Mouse (Mus musculus): ENCODE measurements around the gene Eva1b. TPM values are rescaled to one million over a fixed set of nuclear protein-coding genes. Genes with fewer than 3 reads are reported as not detected.
A peak's percentile ranks its signal among the peaks of the same experiment; 100 is the strongest.
"Not testable (repeated sequence)": the region's sequence is repeated elsewhere in the genome, so short reads cannot be mapped to it uniquely, and the experiment has no call there.

The Eva1b gene
- polyA plus RNA-seq, 1 experiment from 2014 or later: 8.1 TPM

DNA sequence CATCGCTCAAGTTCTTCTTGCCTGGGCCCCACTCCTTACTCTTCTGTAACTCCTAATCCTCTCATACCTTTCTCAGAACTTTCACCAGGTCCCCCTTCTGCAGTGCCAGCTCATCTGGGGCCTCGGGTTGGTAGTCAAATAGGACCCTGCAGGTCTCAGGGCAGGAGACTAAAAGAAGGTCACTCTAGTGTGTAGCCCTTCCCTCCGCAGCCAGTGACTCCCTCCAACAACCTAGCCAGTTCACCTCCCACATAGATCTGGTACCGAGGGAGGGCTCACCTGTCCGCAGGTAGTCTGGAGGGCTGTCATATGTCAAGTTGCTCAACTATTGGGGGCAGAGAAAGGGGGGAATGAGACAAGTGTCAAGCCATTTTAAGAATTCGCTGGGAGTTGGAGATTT, 13.9 kb downstream of the Eva1b start:
- no peak overlapping the region for H3K4me3 ChIP-seq
- no peak for ATAC-seq
- no peak overlapping the region for H3K4me2 ChIP-seq
- WGBS: 89% methylated on average over 6 of the region's 6 CpGs
- no peak overlapping the region for H3K27ac ChIP-seq
- H3K9ac ChIP-seq: no peak overlapping the region
- H3K9me3 ChIP-seq (replicated peaks): no peaks in the 10 kb centered on the region
- H3K27me3 ChIP-seq: no peaks in the 10 kb centered on the region
- H3K4me1 ChIP-seq: peaks cover 16% of the 10 kb centered on the region
- peaks cover 15% of the 10 kb centered on the region for H3K36me3 ChIP-seq (ENCODE audit: poor library complexity, severe bottlenecking)

DNA sequence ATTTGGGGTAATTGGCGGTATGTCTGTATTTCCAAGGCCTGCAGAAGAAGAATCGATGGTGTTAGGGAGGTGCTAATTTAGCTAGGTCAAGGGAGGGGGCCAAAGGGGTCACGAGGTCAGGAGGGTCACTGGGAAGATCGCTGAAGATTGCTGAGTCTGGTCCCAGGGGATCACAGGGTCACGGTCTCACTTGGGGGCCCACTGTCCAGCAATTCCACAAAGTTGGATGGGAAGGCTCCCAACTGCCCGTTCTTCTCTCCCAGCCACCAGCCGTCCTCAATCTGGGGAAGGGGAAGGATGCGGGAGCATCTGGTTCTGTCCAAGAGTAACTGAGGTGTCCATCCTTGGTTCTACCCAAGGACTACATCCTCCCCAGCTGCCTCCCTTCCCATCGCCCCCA, 14.4 kb downstream of the Eva1b start:
- Histone ChIP-seq H3K27me3 (no peaks in the 10 kb centered on the region), H3K4me1 (peaks cover 16% of the 10 kb centered on the region), H3K27ac (no peak overlapping the region), H3K36me3 (ENCODE audit: poor library complexity, severe bottlenecking) (peaks cover 21% of the 10 kb centered on the region), H3K9ac (peak overlapping the region; percentile 85; the same call in 1 of the 2 replicates), H3K4me3 (peak overlapping the region; percentile 57; the same call in 1 of the 2 replicates), H3K4me2 (peak overlapping the region; percentile 99), H3K9me3 (replicated peaks) (no peaks in the 10 kb centered on the region)
- WGBS: 81% methylated on average over 7 of the region's 9 CpGs
- ATAC-seq: no peak

DNA sequence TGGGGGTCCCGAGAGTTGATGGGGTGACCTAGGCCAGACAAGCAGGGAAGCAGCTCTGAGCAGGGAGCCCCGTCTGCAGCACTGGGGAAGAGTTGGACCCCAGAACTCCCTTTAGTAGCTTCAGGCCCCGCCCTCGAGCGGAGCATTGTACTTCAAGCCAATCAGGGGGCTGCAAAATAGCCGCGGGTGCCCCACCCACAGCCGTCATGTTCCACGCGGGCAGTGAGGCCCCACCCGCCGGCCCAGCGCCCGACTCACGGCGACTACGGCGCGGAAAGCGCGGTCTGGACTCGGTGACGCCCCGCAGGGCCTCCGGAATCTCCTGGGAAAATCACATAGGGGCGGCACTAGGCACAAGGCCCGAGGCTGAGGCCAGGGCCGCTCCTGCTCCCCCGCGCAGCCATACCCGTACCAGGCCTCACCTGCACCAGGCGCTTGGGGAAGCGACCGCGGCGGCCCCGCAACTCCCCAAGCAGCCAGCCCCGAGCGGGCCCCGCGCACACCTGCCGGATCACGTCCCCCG, 15.1 kb downstream of the Eva1b start:
- Histone ChIP-seq H3K9me3 (replicated peaks) (no peaks in the 10 kb centered on the region), H3K9ac (peak overlapping the region; percentile 85), H3K4me2 (peak overlapping the region; percentile 99), H3K27me3 (no peaks in the 10 kb centered on the region), H3K36me3 (ENCODE audit: poor library complexity, severe bottlenecking) (peaks cover 27% of the 10 kb centered on the region), H3K4me1 (peaks cover 16% of the 10 kb centered on the region), H3K4me3 (peak overlapping the region; percentile 57), H3K27ac (no peak overlapping the region)
- peak; percentile 93 for ATAC-seq
- WGBS: under 1% methylated on average over 44 of the region's 44 CpGs

DNA sequence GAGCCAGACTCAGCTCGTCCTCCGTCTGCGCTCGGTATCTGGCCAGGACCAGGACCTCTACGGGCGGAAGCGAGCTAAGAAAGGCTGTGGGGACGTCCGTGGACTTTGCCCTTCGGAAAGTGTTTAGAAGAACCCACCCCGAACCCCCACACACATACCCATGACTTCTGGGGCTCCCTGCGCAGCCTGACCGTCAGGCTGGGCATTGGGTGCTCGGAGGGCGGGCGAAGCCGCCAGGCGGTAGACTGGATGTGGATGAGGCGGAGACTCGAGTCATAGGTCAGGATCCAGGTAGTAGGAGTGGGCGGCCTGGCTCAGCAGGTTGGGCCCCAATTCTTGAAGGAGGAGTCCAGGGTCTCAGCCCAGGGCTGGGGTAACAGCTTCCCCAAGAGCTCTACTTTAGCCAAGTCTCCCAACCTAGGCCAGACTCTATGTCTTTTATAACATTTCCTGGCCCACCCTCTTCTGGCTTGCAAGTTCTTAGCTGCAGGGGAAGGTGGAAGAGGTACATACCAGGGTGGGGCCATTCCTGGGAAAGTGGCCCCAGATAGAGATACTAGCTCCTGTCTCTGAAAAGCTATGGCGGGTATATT, 15.6 kb downstream of the Eva1b start, which contains the start of gene Sh3d21:
Gene Sh3d21, minus strand, starts transcription at position 425 of the 593 bp plus-strand sequence.
- H3K9ac ChIP-seq: peak within 1 kb of the TSS; percentile 85
- 7% methylated on average over 22 of the region's 22 CpGs for WGBS
- H3K27me3 ChIP-seq: no peaks in the 10 kb centered on the region
- H3K27ac ChIP-seq: no peak within 1 kb of the TSS
- ATAC-seq: 0 out of 2 replicates have a peak, but pooled peaks have one; percentile 36
- H3K36me3 ChIP-seq (ENCODE audit: poor library complexity, severe bottlenecking): peaks cover 32% of the 10 kb centered on the region
- no peaks in the 10 kb centered on the region for H3K9me3 ChIP-seq (replicated peaks)
- H3K4me2 ChIP-seq: peak within 1 kb of the TSS; percentile 99
- H3K4me3 ChIP-seq: peak within 1 kb of the TSS; percentile 57
- peaks cover 16% of the 10 kb centered on the region for H3K4me1 ChIP-seq

DNA sequence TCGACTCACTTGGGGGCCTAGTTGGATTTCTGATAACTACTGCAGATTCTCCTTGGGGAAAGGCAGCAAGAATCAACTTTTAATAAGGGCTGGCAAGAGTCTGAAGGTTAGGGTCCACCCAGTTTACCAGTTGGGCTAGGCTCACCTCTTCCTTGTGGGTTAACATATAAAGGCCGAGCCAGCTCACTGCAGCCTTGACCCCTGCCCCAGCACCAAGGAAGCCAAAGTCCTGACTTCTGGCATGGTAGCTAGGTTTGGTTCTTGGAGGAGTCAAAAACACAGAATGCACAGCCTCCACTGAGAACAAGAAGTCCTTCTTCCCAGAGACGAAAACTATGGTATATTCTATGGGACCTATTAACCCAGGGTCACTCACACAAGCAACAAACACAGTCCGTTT, 16.1 kb downstream of the Eva1b start:
- H3K27ac ChIP-seq: no peak overlapping the region
- H3K27me3 ChIP-seq: no peaks in the 10 kb centered on the region
- no peak overlapping the region for H3K9ac ChIP-seq
- H3K4me2 ChIP-seq: peak overlapping the region; percentile 99; the same call in 1 of the 2 replicates
- peaks cover 16% of the 10 kb centered on the region for H3K4me1 ChIP-seq
- no peak for ATAC-seq
- H3K4me3 ChIP-seq: no peak overlapping the region
- peaks cover 38% of the 10 kb centered on the region for H3K36me3 ChIP-seq (ENCODE audit: poor library complexity, severe bottlenecking)
- H3K9me3 ChIP-seq (replicated peaks): no peaks in the 10 kb centered on the region
- WGBS: 65% methylated on average over 4 of the region's 4 CpGs

DNA sequence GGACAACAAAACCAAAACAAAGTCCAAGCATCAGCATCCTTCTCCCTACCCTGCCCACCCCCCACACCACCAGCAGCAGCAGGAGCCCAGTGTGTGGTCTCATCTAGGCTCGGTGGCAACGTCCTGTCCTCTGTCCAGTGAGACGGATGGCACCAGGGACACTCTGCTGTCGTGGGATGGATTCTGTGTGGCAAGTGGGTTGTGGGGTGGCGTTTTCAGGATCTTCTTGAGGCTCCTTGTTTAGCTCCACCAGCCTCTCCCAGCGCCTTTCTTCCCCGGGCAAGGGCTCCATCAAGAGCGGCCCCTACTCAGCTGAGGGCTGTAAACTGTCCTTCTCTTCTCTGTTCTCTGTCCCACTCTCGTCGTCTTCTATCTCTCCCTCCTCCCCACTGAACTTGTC, 17.5 kb downstream of the Eva1b start:
- Histone ChIP-seq H3K4me1 (peaks cover 16% of the 10 kb centered on the region), H3K36me3 (ENCODE audit: poor library complexity, severe bottlenecking) (peaks cover 52% of the 10 kb centered on the region)
- not testable (repeated sequence) for ATAC-seq; H3K27ac ChIP-seq; H3K4me2 ChIP-seq; H3K9me3 ChIP-seq (replicated peaks); H3K9ac ChIP-seq; H3K4me3 ChIP-seq; H3K27me3 ChIP-seq
- 72% methylated on average over 10 of the region's 10 CpGs for WGBS

DNA sequence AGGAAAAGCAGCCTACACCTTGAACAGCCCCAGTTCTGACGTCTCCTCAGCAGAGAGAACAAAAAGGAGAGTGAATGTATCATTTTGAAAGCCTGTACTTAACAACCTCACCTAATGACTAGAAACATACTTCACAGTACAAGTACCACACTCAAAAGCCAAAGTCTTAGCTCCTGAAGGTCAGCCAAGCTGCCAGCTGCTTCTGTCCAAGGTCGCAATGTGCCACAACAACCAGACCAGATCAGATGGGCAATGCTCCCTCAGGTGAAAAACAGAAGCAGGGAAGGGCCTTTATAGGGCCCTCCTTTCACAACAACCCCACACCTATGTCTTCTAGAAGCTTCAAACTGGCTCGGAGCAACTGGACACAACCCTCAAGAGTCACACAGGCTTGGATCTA, 18.5 kb downstream of the Eva1b start:
- WGBS: 78% methylated on average over 3 of the region's 3 CpGs
- Histone ChIP-seq H3K4me3 (no peak overlapping the region), H3K36me3 (ENCODE audit: poor library complexity, severe bottlenecking) (peaks cover 60% of the 10 kb centered on the region)

DNA sequence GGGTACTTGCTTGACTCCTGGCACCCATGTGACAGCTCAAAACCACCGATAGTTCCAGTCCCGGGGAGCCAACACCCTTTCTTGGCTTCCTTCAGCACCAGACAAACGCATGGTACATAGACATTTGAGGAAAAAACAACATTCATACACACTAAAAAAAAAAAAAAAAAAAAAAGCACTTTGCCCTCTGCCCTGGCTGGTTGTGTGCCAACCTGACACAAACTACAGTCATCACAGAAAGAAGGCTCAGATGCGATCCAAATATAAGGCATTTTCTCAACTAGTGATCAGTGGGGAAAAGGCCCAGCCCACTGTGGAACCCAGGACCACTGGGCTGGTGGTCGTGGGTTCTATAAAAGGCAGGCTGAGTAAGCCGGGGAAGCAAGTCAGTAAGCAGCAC, 21.3 kb downstream of the Eva1b start:
- no peak overlapping the region for H3K4me2 ChIP-seq
- 92% methylated on average over 6 of the region's 6 CpGs for WGBS
- no peaks in the 10 kb centered on the region for H3K4me1 ChIP-seq
- ATAC-seq: no peak
- H3K9ac ChIP-seq: no peak overlapping the region
- H3K27me3 ChIP-seq: no peaks in the 10 kb centered on the region
- H3K9me3 ChIP-seq (replicated peaks): no peaks in the 10 kb centered on the region
- H3K36me3 ChIP-seq (ENCODE audit: poor library complexity, severe bottlenecking): peaks cover 85% of the 10 kb centered on the region
- H3K4me3 ChIP-seq: no peak overlapping the region
- no peak overlapping the region for H3K27ac ChIP-seq

More for the DNA sequence above, 18.5 kb downstream of the Eva1b start:
- H3K4me1 ChIP-seq: peaks cover 16% of the 10 kb centered on the region
- no peak overlapping the region for H3K9ac ChIP-seq
- no peak overlapping the region for H3K4me2 ChIP-seq
- H3K27ac ChIP-seq: no peak overlapping the region
- H3K9me3 ChIP-seq (replicated peaks): no peaks in the 10 kb centered on the region
- ATAC-seq: no peak
- H3K27me3 ChIP-seq: no peaks in the 10 kb centered on the region

DNA sequence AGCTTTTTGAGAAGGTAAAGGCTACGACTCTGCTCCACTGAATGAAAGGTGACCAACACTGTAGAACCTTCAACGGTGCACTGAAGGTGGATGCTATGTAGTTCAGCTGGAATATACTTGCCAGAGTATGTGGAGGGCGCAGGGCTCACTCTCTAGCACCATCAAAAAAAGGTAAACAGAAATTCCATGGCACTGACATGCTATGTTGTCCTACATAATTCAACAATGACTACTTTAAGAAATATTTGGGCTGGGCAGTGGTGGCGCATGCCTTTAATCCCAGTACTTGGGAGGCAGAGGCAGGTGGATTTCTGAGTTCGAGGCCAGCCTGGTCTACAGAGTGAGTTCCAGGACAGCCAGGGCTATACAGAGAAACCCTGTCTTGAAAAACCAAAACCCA, 23.2 kb downstream of the Eva1b start:
- not testable (repeated sequence) for H3K9ac ChIP-seq; H3K27ac ChIP-seq; H3K4me1 ChIP-seq; H3K4me2 ChIP-seq; H3K9me3 ChIP-seq (replicated peaks); H3K27me3 ChIP-seq; H3K4me3 ChIP-seq; ATAC-seq
- WGBS: 96% methylated on average over 5 of the region's 5 CpGs
- H3K36me3 ChIP-seq (ENCODE audit: poor library complexity, severe bottlenecking): peaks cover 96% of the 10 kb centered on the region

DNA sequence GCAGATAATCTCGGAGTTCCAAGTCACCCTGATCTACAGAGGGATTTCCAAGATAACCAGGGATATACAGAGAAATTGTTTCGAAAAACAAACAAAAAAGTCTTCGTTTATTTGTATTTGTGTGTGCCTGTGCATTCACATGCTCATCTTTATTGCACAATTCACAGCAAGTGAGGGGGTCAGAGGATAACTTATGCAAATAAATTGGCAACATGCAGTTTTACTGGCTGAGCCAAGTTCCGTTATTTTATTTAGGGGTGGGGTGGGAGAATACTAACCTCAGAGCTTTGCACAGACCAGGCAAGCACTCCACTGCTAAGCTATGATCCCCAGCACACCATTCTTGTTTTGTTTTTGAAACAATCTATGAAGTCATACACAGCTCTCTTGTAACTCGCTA, 26.3 kb downstream of the Eva1b start:
- no peak for ATAC-seq
- H3K4me1 ChIP-seq: no peaks in the 10 kb centered on the region
- H3K4me3 ChIP-seq: no peak overlapping the region
- no peak overlapping the region for H3K9ac ChIP-seq
- H3K9me3 ChIP-seq (replicated peaks): no peaks in the 10 kb centered on the region
- WGBS: 95% methylated on average over 5 of the region's 5 CpGs
- no peak overlapping the region for H3K27ac ChIP-seq
- H3K4me2 ChIP-seq: no peak overlapping the region
- no peaks in the 10 kb centered on the region for H3K27me3 ChIP-seq
- H3K36me3 ChIP-seq (ENCODE audit: poor library complexity, severe bottlenecking): peaks cover 90% of the 10 kb centered on the region

DNA sequence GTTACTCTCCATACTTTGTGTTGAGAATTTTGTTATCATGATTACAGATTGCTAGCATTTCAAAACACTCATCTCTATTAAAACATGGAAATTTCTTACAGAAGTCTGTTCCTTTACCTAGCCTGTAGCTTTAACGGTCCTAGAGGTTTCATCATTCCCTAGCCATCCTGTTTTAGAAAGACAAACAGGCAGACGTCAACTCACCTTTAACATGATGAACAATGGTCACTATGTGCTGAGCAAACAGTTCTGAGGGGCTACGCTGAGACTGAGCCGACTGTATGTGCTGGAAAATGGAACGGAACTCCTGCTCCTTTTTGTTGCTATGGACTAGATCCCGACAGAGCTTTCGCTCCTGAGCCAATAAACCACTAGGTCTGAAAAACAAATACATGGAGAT, 28.4 kb downstream of the Eva1b start:
- H3K4me1 ChIP-seq; ATAC-seq; H3K9me3 ChIP-seq (replicated peaks); H3K4me3 ChIP-seq; H3K9ac ChIP-seq; H3K27me3 ChIP-seq; H3K27ac ChIP-seq; H3K4me2 ChIP-seq: not testable (repeated sequence)
- 96% methylated on average over 7 of the region's 7 CpGs for WGBS
- H3K36me3 ChIP-seq (ENCODE audit: poor library complexity, severe bottlenecking): peaks cover 87% of the 10 kb centered on the region

DNA sequence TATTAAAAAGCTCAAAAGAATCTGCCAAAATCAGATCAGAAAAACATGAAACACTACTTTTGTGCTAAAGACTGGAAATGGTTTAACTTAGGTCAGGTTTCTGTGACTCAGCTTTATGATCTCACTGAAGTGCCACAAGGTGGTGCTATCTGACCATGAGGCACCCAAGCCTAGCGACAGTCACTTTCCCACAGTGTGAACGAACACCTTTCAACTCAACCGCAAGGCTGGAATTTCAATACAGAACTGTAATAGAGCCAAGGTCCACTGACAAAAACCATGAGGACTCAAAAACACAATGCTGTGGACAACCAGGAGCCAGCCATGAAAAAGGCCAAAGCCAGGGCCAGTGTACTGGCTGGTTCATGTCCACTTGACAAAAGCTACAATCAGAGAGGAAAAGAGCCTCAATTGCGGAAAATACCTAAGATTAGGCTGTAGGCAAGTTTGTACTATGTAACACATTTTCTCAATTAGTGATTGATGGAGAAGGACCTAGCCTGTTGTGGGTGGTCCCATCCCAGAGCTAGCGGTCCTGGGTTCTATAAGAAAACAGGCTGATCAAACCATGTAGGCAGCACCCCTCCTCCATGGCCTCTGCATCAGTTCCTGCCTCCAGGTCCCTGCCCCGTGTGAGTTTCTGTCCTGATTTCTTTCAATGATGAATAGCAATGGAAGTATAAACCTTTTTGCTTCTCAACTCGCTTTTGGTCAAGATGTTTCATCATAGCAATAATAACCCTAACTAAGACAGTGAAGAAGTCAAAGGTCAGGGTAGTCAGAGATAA, 33.8 kb downstream of the Eva1b start:
- peaks cover 65% of the 10 kb centered on the region for H3K36me3 ChIP-seq (ENCODE audit: poor library complexity, severe bottlenecking)
- ATAC-seq: no peak

More for the DNA sequence above, 33.8 kb downstream of the Eva1b start:
- no peaks in the 10 kb centered on the region for H3K27me3 ChIP-seq
- no peak overlapping the region for H3K4me3 ChIP-seq
- H3K4me1 ChIP-seq: no peaks in the 10 kb centered on the region
- no peak overlapping the region for H3K27ac ChIP-seq
- no peak overlapping the region for H3K4me2 ChIP-seq
- H3K9me3 ChIP-seq (replicated peaks): no peaks in the 10 kb centered on the region
- no peak overlapping the region for H3K9ac ChIP-seq
- WGBS: 66% methylated on average over 7 of the region's 7 CpGs

Data from forebrain, embryonic 13.5 days (tissue).